Mouse (Mus musculus) liver, adult 2 months (tissue): ENCODE data around the gene Zfp14. TPM values are rescaled to one million over a fixed set of nuclear protein-coding genes. Genes with fewer than 3 reads are reported as not detected.

Experiments
- DNase-seq: peaks from one replicate; pipeline ENCODE4 v3.0.0-alpha.2; 2011; ENCODE audit warnings: low read depth, low spot score; ENCODE audit errors: extremely low read depth
- H3K27ac ChIP-seq: fragments of 200-500 bp; replicated peaks from 2 replicates; pipeline ENCODE4 v1.5.1; 2012; ENCODE audit warnings: low read depth, mild to moderate bottlenecking, control low read depth, inconsistent platforms, low read length; ENCODE audit not compliant: insufficient read depth
- H3K27me3 ChIP-seq: fragments of 200-500 bp; 2 replicates; pipeline ENCODE4 v1.6.1; 2012; ENCODE audit warnings: mild to moderate bottlenecking, moderate library complexity, low read length, inconsistent platforms; ENCODE audit not compliant: control insufficient read depth, insufficient read depth
- H3K36me3 ChIP-seq: fragments of 200-500 bp; 2 replicates; pipeline ENCODE4 v1.6.1; 2012; ENCODE audit warnings: low read length, inconsistent platforms; ENCODE audit not compliant: control insufficient read depth, insufficient read depth
- H3K4me1 ChIP-seq: fragments of 200-500 bp; 2 replicates; pipeline ENCODE4 v1.6.1; 2011; ENCODE audit warnings: low read length; ENCODE audit not compliant: control insufficient read depth, insufficient read depth
- H3K4me3 ChIP-seq: fragments of 200-500 bp; 2 replicates; pipeline ENCODE4 v1.5.1; 2011; ENCODE audit warnings: low read depth, mild to moderate bottlenecking, control low read depth, low read length, moderate library complexity; ENCODE audit not compliant: insufficient read depth
- H3K79me2 ChIP-seq: fragments of 200-500 bp; 2 replicates; pipeline ENCODE4 v1.6.1; 2012; ENCODE audit warnings: inconsistent platforms, mild to moderate bottlenecking, low read length, moderate library complexity; ENCODE audit not compliant: control insufficient read depth, insufficient read depth
- H3K9ac ChIP-seq: fragments of 200-500 bp; 2 replicates; pipeline ENCODE4 v1.6.1; 2012; ENCODE audit warnings: low read depth, mild to moderate bottlenecking, control low read depth, inconsistent platforms, low read length
- CTCF ChIP-seq: fragments of 200-500 bp; IDR thresholded peaks from 2 replicates; pipeline ENCODE4 v1.5.1; 2011; ENCODE audit warnings: low read depth, low read length, control low read depth
- POLR2A ChIP-seq: fragments of 200-500 bp; IDR thresholded peaks from 2 replicates; pipeline ENCODE4 v1.6.1; 2011; ENCODE audit warnings: low read length, control low read depth; ENCODE audit not compliant: insufficient read depth; ENCODE audit errors: extremely low read depth
- WGBS: fragments of 180-500 bp; shearing (Covaris S2); methylation state at CpG from one replicate; pipeline ENCODE4 v1.1.7; 2018; 5-methylcytosine and 5-hydroxymethylcytosine counted together
- polyA plus RNA-seq: library from polyadenylated mRNA; depleted of rRNA; stranded (reverse); fragments of >200 nt; gene quantifications from 2 replicates; pipeline ENCODE4 v1.2.3, GENCODE M21; 2012
- total RNA-seq: library from RNA; depleted of rRNA; stranded (reverse); fragments of >200 nt; gene quantifications from 2 replicates; pipeline ENCODE4 v1.2.3, GENCODE M21; 2014

Gene Zfp14
- total and polyA plus RNA-seq, 2 experiments, result 0.49 to 1.1 TPM

- Histone ChIP-seq H3K27me3 (no peaks in the 10 kb centered on the region), H3K4me1 (no peaks in the 10 kb centered on the region), H3K27ac (no peak overlapping the region), H3K36me3 (no peaks in the 10 kb centered on the region), H3K4me3 (no peak overlapping the region), H3K79me2 (no peaks in the 10 kb centered on the region), H3K9ac (no peak overlapping the region)
- WGBS, result 69% methylated on average over 9 of the region's 9 CpGs
- no peak for TF ChIP-seq POLR2A
- TF ChIP-seq CTCF, result no peak
- no peak for DNase-seq
Observed at GRCm38 (mm10) chr7:30044354-30044753, 6.8 kb downstream of the Zfp14 start.

DNA sequence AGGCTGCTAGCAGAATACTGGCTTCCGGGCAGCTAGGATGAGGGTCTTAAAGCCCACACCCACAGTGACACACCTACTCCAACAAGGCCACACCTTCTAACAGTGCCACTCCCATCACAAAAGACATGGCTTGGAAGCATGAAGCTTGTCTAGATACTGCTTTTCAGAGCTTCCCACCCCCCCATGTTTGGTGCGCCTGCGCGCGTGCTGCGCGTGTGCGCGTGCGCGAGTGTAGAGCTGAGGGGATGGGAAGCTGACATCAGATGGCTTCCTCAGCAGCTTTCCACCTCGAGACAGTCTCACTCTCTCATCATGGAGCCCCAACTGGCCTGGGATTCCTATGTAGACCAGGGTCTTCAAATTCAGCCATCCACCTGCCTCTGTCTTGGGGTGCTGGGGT, 16.8 kb downstream of the Zfp14 start:
- no peak for TF ChIP-seq POLR2A
- Histone ChIP-seq H3K9ac (no peak overlapping the region), H3K4me1 (no peaks in the 10 kb centered on the region), H3K4me3 (no peak overlapping the region), H3K27ac (no peak overlapping the region), H3K36me3 (peaks cover 5% of the 10 kb centered on the region; the same call in 1 of the 2 replicates), H3K79me2 (no peaks in the 10 kb centered on the region), H3K27me3 (no peaks in the 10 kb centered on the region)
- DNase-seq, result no peak
- 94% methylated on average over 12 of the region's 12 CpGs for WGBS

DNA sequence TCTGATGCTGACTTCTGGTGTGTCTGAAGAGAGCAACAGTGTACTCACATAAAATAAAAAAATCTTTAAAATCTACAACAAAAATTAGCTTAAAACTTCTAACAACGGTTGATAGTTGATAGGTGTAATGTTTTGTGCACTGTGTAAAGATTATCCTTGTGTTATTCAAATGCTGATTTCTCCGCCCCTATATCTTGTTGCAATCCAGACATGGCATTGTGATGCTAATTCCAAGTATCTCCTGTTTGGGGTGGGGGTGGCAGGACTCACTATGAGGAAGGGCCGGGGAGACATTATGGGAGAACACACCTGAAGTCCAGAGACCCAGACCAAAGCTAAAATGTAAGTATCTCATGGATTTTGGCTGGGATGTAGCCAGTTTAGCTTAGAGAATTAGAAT, 19.8 kb downstream of the Zfp14 start:
- Histone ChIP-seq H3K79me2 (no peaks in the 10 kb centered on the region), H3K9ac (no peak overlapping the region), H3K27ac (no peak overlapping the region), H3K27me3 (no peaks in the 10 kb centered on the region), H3K36me3 (no peaks in the 10 kb centered on the region), H3K4me3 (no peak overlapping the region), H3K4me1 (no peaks in the 10 kb centered on the region)
- 94% methylated on average over 3 of the region's 3 CpGs for WGBS
- no peak for TF ChIP-seq CTCF
- no peak for TF ChIP-seq POLR2A
- no peak for DNase-seq

DNA sequence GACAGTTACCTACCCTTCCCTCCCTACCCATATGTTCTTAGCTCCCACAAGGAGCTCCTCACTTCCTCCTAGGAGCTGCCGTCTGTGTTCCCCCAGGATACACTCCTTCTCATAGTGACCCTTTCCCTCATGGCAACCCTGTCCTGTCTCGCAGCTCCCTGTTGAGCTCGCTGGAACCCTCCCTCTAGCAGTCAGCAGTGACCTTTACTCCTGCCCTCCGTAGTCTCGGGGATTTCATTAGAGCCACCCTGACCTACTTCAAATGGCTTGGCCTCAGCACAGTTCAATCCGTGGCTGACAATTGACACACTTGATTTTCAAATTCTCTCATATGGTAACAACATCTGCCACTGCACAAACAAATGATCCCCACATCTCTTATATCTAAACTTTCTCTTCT, 20.5 kb downstream of the Zfp14 start:
- Histone ChIP-seq H3K27me3 (no peaks in the 10 kb centered on the region), H3K9ac (no peak overlapping the region), H3K36me3 (no peaks in the 10 kb centered on the region), H3K27ac (no peak overlapping the region), H3K4me1 (no peaks in the 10 kb centered on the region), H3K79me2 (no peaks in the 10 kb centered on the region), H3K4me3 (no peak overlapping the region)
- DNase-seq, result peak; percentile 37
- WGBS, result 9% methylated on average over 6 of the region's 6 CpGs
- no peak for TF ChIP-seq POLR2A
- no peak for TF ChIP-seq CTCF

DNA sequence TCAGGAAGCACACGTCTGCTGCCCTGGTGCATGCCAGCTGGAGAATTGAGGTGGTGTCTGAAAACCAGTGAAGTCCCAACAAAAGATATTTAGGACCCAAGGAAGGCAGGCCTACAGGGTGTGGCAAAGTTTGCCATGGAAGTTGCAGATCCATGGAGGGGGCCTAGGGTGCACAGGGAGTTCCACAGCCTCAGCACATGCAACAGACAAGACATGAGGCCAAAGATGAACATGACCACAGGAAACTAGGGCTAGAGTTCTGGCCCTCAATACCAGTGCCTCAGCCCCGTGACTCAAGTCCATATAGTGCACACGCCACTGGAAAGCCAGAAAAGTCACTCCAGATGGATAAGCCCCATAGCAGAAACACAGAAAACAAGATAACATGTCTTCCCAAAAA, 22.6 kb downstream of the Zfp14 start:
- H3K4me1 ChIP-seq, result no peaks in the 10 kb centered on the region
- WGBS, result 97% methylated on average over 3 of the region's 3 CpGs
- H3K4me3 ChIP-seq, result no peak overlapping the region

GRCm38 (mm10) chr7:30027331-30027730, 23.8 kb downstream of the Zfp14 start:
- peaks cover 12% of the 10 kb centered on the region; the same call in 1 of the 2 replicates for H3K36me3 ChIP-seq
- no peaks in the 10 kb centered on the region for H3K79me2 ChIP-seq
- H3K4me1 ChIP-seq, result no peaks in the 10 kb centered on the region
- no peaks in the 10 kb centered on the region for H3K27me3 ChIP-seq
- TF ChIP-seq CTCF, result no peak
- no peak for TF ChIP-seq POLR2A
- no peak for DNase-seq
- WGBS, result 53% methylated on average over 4 of the region's 4 CpGs
- no peak overlapping the region for H3K9ac ChIP-seq
- no peak overlapping the region for H3K27ac ChIP-seq
- H3K4me3 ChIP-seq, result no peak overlapping the region

More for the DNA sequence above, 22.6 kb downstream of the Zfp14 start:
- no peak overlapping the region for H3K27ac ChIP-seq
- H3K36me3 ChIP-seq, result peaks cover 9% of the 10 kb centered on the region; the same call in 1 of the 2 replicates
- no peak overlapping the region for H3K9ac ChIP-seq
- no peaks in the 10 kb centered on the region for H3K79me2 ChIP-seq
- TF ChIP-seq POLR2A (no peak), CTCF (no peak)
- no peaks in the 10 kb centered on the region for H3K27me3 ChIP-seq
- no peak for DNase-seq
